In the genomic region with DNA sequence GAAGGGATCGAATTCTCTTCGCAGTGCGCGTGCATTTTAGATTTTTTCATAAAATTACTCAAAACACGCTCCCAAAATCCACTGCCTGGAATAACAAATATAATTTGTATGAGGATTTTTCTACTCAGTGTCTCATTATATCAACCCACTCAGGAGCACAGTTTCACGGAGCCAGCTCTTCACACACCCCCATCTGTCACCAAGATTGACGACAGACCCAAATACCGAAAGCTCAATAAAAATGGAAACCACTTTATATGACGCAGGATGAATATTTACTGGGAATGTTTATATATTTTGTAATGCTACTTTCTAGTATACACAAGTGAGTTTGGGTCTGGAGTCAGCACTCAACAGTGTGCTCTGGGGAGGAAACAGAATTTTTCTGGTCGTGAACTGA, we compare ENCODE assay signal across 24 mouse cellular contexts.
DNase-seq lines count a peak whose midpoint lies in the region; ATAC-seq lines count a peak whose summit lies in the region.
"Had no signal": no experiment of that assay in that cellular context is flagged by ENCODE, and none has a peak within 500 bp of the region (broad histone marks: within the 10 kb centered on the region; RNA-seq: fewer than 3 reads in every experiment).

No protein-coding gene starts in this region.

- H3K4me3 ChIP-seq in midbrain, embryonic 11.5 days (ENCODE audit: low read depth, low read length): no peak overlapping the region
- no peak overlapping the region for H3K4me3 ChIP-seq in midbrain, embryonic 14.5 days (replicated peaks; ENCODE audit: low read depth, low read length)
- H3K4me3 ChIP-seq: embryonic facial prominence, embryonic 10.5 days; embryonic facial prominence, embryonic 12.5 days; forebrain, embryonic 13.5 days; forebrain, embryonic 15.5 days had no signal

- no peak overlapping the region for H3K9ac ChIP-seq in midbrain, embryonic 11.5 days (ENCODE audit: low read length)
- H3K9ac ChIP-seq in midbrain, embryonic 14.5 days (replicated peaks; ENCODE audit: low read length): no peak overlapping the region
- H3K9ac ChIP-seq: embryonic facial prominence, embryonic 12.5 days; forebrain, embryonic 13.5 days; forebrain, embryonic 15.5 days had no signal

- no peak for ATAC-seq in midbrain, embryonic 11.5 days (ENCODE audit: low FRiP score)
- ATAC-seq in midbrain, embryonic 14.5 days (ENCODE audit: low FRiP score, low TSS enrichment): no peak
- ATAC-seq: activated CD4-positive, CD25-positive, alpha-beta regulatory T cell, adult 4 months; CD4-positive, CD25-positive, alpha-beta regulatory T cell, adult 4 months; forebrain, embryonic 13.5 days; forebrain, embryonic 15.5 days; Patski had no signal

- H3K4me2 ChIP-seq in midbrain, embryonic 11.5 days: no peak overlapping the region
- H3K4me2 ChIP-seq in midbrain, embryonic 14.5 days (ENCODE audit: low read length): no peak overlapping the region
- H3K4me2 ChIP-seq: embryonic facial prominence, embryonic 12.5 days; forebrain, embryonic 13.5 days; forebrain, embryonic 15.5 days had no signal

- no peak overlapping the region for H3K27ac ChIP-seq in midbrain, embryonic 11.5 days (ENCODE audit: low read depth, low read length)
- no peak overlapping the region for H3K27ac ChIP-seq in midbrain, embryonic 14.5 days (replicated peaks; ENCODE audit: low read depth, low read length)
- H3K27ac ChIP-seq: embryonic facial prominence, embryonic 10.5 days; embryonic facial prominence, embryonic 12.5 days; forebrain, embryonic 13.5 days; forebrain, embryonic 15.5 days had no signal

- WGBS in midbrain, embryonic 11.5 days: 94% methylated on average over 10 of the region's 10 CpGs
- whole genome bisulfite sequencing in midbrain, embryonic 14.5 days: 91% methylated on average over 10 of the region's 10 CpGs

- no peaks in the 10 kb centered on the region for H3K36me3 ChIP-seq in midbrain, embryonic 11.5 days (ENCODE audit: control insufficient read depth, insufficient read depth, low read length)
- H3K36me3 ChIP-seq in midbrain, embryonic 14.5 days (ENCODE audit: control insufficient read depth, insufficient read depth, low read length): no peaks in the 10 kb centered on the region
- H3K36me3 ChIP-seq: embryonic facial prominence, embryonic 10.5 days; embryonic facial prominence, embryonic 12.5 days; forebrain, embryonic 15.5 days; G1E had no signal

- H3K4me1 ChIP-seq in midbrain, embryonic 11.5 days (ENCODE audit: control insufficient read depth, insufficient read depth, low read length): no peaks in the 10 kb centered on the region
- H3K4me1 ChIP-seq in midbrain, embryonic 14.5 days (ENCODE audit: control insufficient read depth, insufficient read depth, low read length): no peaks in the 10 kb centered on the region
- H3K4me1 ChIP-seq: embryonic facial prominence, embryonic 10.5 days; embryonic facial prominence, embryonic 12.5 days; forebrain, embryonic 13.5 days; forebrain, embryonic 15.5 days had no signal

- H3K27me3 ChIP-seq in midbrain, embryonic 11.5 days (ENCODE audit: control insufficient read depth, insufficient read depth, low read length): peaks cover 12% of the 10 kb centered on the region
- peaks cover 20% of the 10 kb centered on the region; the same call in 1 of the 2 replicates for H3K27me3 ChIP-seq in midbrain, embryonic 14.5 days (ENCODE audit: control insufficient read depth, insufficient read depth, low read length)
- H3K27me3 ChIP-seq: CH12.LX; embryonic facial prominence, embryonic 12.5 days; forebrain, embryonic 15.5 days; Patski had no signal

- H3K9me3 ChIP-seq in midbrain, embryonic 11.5 days (ENCODE audit: control insufficient read depth, low read length): no peaks in the 10 kb centered on the region
- no peaks in the 10 kb centered on the region for H3K9me3 ChIP-seq in midbrain, embryonic 14.5 days (ENCODE audit: control insufficient read depth, low read length)
- H3K9me3 ChIP-seq: embryonic facial prominence, embryonic 10.5 days; embryonic facial prominence, embryonic 12.5 days; forebrain, embryonic 13.5 days; forebrain, embryonic 15.5 days had no signal

- DNase-seq in layer of hippocampus, adult 11-12 months (ENCODE audit: low spot score): peak; percentile 4
- no peak for DNase-seq in layer of hippocampus, postnatal 25 days (ENCODE audit: extremely low spot score in 1 of 2, low spot score in 1 of 2)
- DNase-seq in midbrain, embryonic 11.5 days (ENCODE audit: low spot score, missing footprints): peak; percentile 73
- no peak for DNase-seq in midbrain, embryonic 14.5 days
- peak; percentile 11 for DNase-seq in layer of hippocampus, adult 9-11 months
- DNase-seq in liver: no peak
- no peak for DNase-seq in neural tube, embryonic 10.5 days (ENCODE audit: extremely low spot score, low spot score)
- DNase-seq: adrenal gland, postnatal 10 days; adrenal gland, postnatal 25 days; B cell, adult 2 months; cerebellum, adult 11-12 months; cerebellum, adult 2 months; cerebellum, adult 9-10 months; cerebellum, postnatal 10 days; cerebellum, postnatal 25 days had no signal

Comparison
In these comparisons a context has a peak if more than half of its experiments do, and no peak if none do; other contexts are left out.
1. DNase-seq: peak in layer of hippocampus, adult 11-12 months (single experiment), midbrain, embryonic 11.5 days (single experiment) and layer of hippocampus, adult 9-11 months (single experiment); none in layer of hippocampus, postnatal 25 days (0 of 2), midbrain, embryonic 14.5 days (single experiment), liver (single experiment) and neural tube, embryonic 10.5 days (single experiment).